Mouse (Mus musculus): ENCODE measurements around the gene Rrp1b. TPM values are rescaled to one million over a fixed set of nuclear protein-coding genes. Genes with fewer than 3 reads are reported as not detected.
"Not testable (repeated sequence)": the region's sequence is repeated elsewhere in the genome, so short reads cannot be mapped to it uniquely, and the experiment has no call there.

Gene Rrp1b
- total RNA-seq, 1 experiment = 155 TPM

GRCm38 (mm10) chr17:32075164-32075563 is 39.3 kb downstream of the Rrp1b start:
- peak; percentile 22; the same call in 1 of the 2 replicates for TF ChIP-seq ZNF384 (IDR thresholded peaks at IDR 0.05; ENCODE audit: low read depth, low read length)
- TF ChIP-seq ZC3H11A (IDR thresholded peaks at IDR 0.05; ENCODE audit: borderline replicate concordance, low read depth, low read length) = peak; percentile 26; the same call in 1 of the 2 replicates
- TF ChIP-seq HCFC1 (IDR thresholded peaks at IDR 0.05; ENCODE audit: borderline replicate concordance, insufficient read depth, low read length) = no peak
- 0 out of 2 replicates have a peak, but pooled peaks have one; percentile 30 for TF ChIP-seq CHD2 (IDR thresholded peaks at IDR 0.05; ENCODE audit: low read depth, low read length)
- Histone ChIP-seq H3K36me3 (ENCODE audit: control insufficient read depth, insufficient read depth, low read length, poor library complexity, severe bottlenecking) (no peaks in the 10 kb centered on the region), H3K9me3 (ENCODE audit: control insufficient read depth, insufficient read depth, low read depth, low read length) (no peaks in the 10 kb centered on the region), H3K27ac (ENCODE audit: insufficient read depth, low read depth, low read length, poor library complexity, severe bottlenecking) (no peak overlapping the region), H3K4me1 (ENCODE audit: control insufficient read depth in 2 of 2, insufficient read depth in 2 of 2, low read length in 2 of 2, poor library complexity in 1 of 2) (peaks cover 0 to 9% of the 10 kb centered on the region in 2 experiments; a peak in 1 of 4 replicates), H3K4me3 (ENCODE audit: insufficient read depth in 1 of 2, low read depth in 1 of 2, low read length in 2 of 2, poor library complexity in 1 of 2, severe bottlenecking in 1 of 2) (no peak overlapping the region), H3K9ac (ENCODE audit: insufficient read depth, low read depth, low read length, poor library complexity, severe bottlenecking) (no peak overlapping the region)
- in situ Hi-C loops (cut with MboI; ENCODE audit: low sequenced_read_pairs in 2 of 2, unreplicated experiment in 2 of 2) = no loop called here
- DNase-seq (ENCODE audit: low read depth, low spot score) = peak; percentile 56

- H3K36me3 ChIP-seq (ENCODE audit: control insufficient read depth, insufficient read depth, low read length, poor library complexity, severe bottlenecking) = no peaks in the 10 kb centered on the region
- no peak for DNase-seq (ENCODE audit: low read depth, low spot score)
- no peak for TF ChIP-seq HCFC1 (IDR thresholded peaks at IDR 0.05; ENCODE audit: borderline replicate concordance, insufficient read depth, low read length)
- TF ChIP-seq ZNF384 (IDR thresholded peaks at IDR 0.05; ENCODE audit: low read depth, low read length) = no peak
- TF ChIP-seq ZC3H11A (IDR thresholded peaks at IDR 0.05; ENCODE audit: borderline replicate concordance, low read depth, low read length) = no peak
- TF ChIP-seq CHD2 (IDR thresholded peaks at IDR 0.05; ENCODE audit: low read depth, low read length) = no peak
- TF ChIP-seq MAFK (IDR thresholded peaks at IDR 0.05; ENCODE audit: insufficient read depth, low read depth, low read length) = no peak
- no peak overlapping the region for H3K4me3 ChIP-seq (ENCODE audit: insufficient read depth in 1 of 2, low read depth in 1 of 2, low read length in 2 of 2, poor library complexity in 1 of 2, severe bottlenecking in 1 of 2)
- in situ Hi-C loops (cut with MboI; ENCODE audit: low sequenced_read_pairs in 2 of 2, unreplicated experiment in 2 of 2) = no loop called here
- H3K9me3 ChIP-seq (ENCODE audit: control insufficient read depth, insufficient read depth, low read depth, low read length) = no peaks in the 10 kb centered on the region
- H3K9ac ChIP-seq (ENCODE audit: insufficient read depth, low read depth, low read length, poor library complexity, severe bottlenecking) = no peak overlapping the region
- H3K27ac ChIP-seq (ENCODE audit: insufficient read depth, low read depth, low read length, poor library complexity, severe bottlenecking) = no peak overlapping the region
- H3K4me1 ChIP-seq (ENCODE audit: control insufficient read depth in 2 of 2, insufficient read depth in 2 of 2, low read length in 2 of 2, poor library complexity in 1 of 2) = peaks cover 0 to 9% of the 10 kb centered on the region in 2 experiments; a peak in 1 of 4 replicates
Observed at GRCm38 (mm10) chr17:32083351-32083750, 47.5 kb downstream of the Rrp1b start.

GRCm38 (mm10) chr17:32087069-32087468 is 51.2 kb downstream of the Rrp1b start:
- DNase-seq (ENCODE audit: low read depth, low spot score) = no peak
- no peaks in the 10 kb centered on the region for H3K36me3 ChIP-seq (ENCODE audit: control insufficient read depth, insufficient read depth, low read length, poor library complexity, severe bottlenecking)
- no peak for TF ChIP-seq MAFK (IDR thresholded peaks at IDR 0.05; ENCODE audit: insufficient read depth, low read depth, low read length)
- TF ChIP-seq CHD2 (IDR thresholded peaks at IDR 0.05; ENCODE audit: low read depth, low read length) = no peak
- TF ChIP-seq ZNF384 (IDR thresholded peaks at IDR 0.05; ENCODE audit: low read depth, low read length) = no peak
- no peak for TF ChIP-seq HCFC1 (IDR thresholded peaks at IDR 0.05; ENCODE audit: borderline replicate concordance, insufficient read depth, low read length)
- TF ChIP-seq ZC3H11A (IDR thresholded peaks at IDR 0.05; ENCODE audit: borderline replicate concordance, low read depth, low read length) = no peak
- H3K9ac ChIP-seq (ENCODE audit: insufficient read depth, low read depth, low read length, poor library complexity, severe bottlenecking) = no peak overlapping the region
- peaks cover 0 to 15% of the 10 kb centered on the region in 2 experiments; a peak in 1 of 4 replicates for H3K4me1 ChIP-seq (ENCODE audit: control insufficient read depth in 2 of 2, insufficient read depth in 2 of 2, low read length in 2 of 2, poor library complexity in 1 of 2)
- no peak overlapping the region for H3K27ac ChIP-seq (ENCODE audit: insufficient read depth, low read depth, low read length, poor library complexity, severe bottlenecking)
- in situ Hi-C loops (cut with MboI; ENCODE audit: low sequenced_read_pairs in 2 of 2, unreplicated experiment in 2 of 2) = no loop called here
- no peaks in the 10 kb centered on the region for H3K9me3 ChIP-seq (ENCODE audit: control insufficient read depth, insufficient read depth, low read depth, low read length)
- H3K4me3 ChIP-seq (ENCODE audit: insufficient read depth in 1 of 2, low read depth in 1 of 2, low read length in 2 of 2, poor library complexity in 1 of 2, severe bottlenecking in 1 of 2) = no peak overlapping the region

GRCm38 (mm10) chr17:32091032-32091363 is 55.1 kb downstream of the Rrp1b start:
- in situ Hi-C loops (cut with MboI; ENCODE audit: low sequenced_read_pairs in 2 of 2, unreplicated experiment in 2 of 2) = no loop called here
- H3K9ac ChIP-seq (ENCODE audit: insufficient read depth, low read depth, low read length, poor library complexity, severe bottlenecking) = no peak overlapping the region
- H3K27ac ChIP-seq (ENCODE audit: insufficient read depth, low read depth, low read length, poor library complexity, severe bottlenecking) = no peak overlapping the region
- no peak overlapping the region for H3K4me3 ChIP-seq (ENCODE audit: insufficient read depth in 1 of 2, low read depth in 1 of 2, low read length in 2 of 2, poor library complexity in 1 of 2, severe bottlenecking in 1 of 2)
- peaks cover 0 to 15% of the 10 kb centered on the region in 2 experiments; a peak in 1 of 4 replicates for H3K4me1 ChIP-seq (ENCODE audit: control insufficient read depth in 2 of 2, insufficient read depth in 2 of 2, low read length in 2 of 2, poor library complexity in 1 of 2)
- 0 out of 2 replicates have a peak, but pooled peaks cover 3% of the 10 kb centered on the region for H3K9me3 ChIP-seq (ENCODE audit: control insufficient read depth, insufficient read depth, low read depth, low read length)
- DNase-seq (ENCODE audit: low read depth, low spot score) = no peak
- no peak for TF ChIP-seq ZNF384 (IDR thresholded peaks at IDR 0.05; ENCODE audit: low read depth, low read length)
- no peak for TF ChIP-seq MAFK (IDR thresholded peaks at IDR 0.05; ENCODE audit: insufficient read depth, low read depth, low read length)
- no peak for TF ChIP-seq HCFC1 (IDR thresholded peaks at IDR 0.05; ENCODE audit: borderline replicate concordance, insufficient read depth, low read length)
- TF ChIP-seq ZC3H11A (IDR thresholded peaks at IDR 0.05; ENCODE audit: borderline replicate concordance, low read depth, low read length) = no peak
- TF ChIP-seq CHD2 (IDR thresholded peaks at IDR 0.05; ENCODE audit: low read depth, low read length) = no peak
- H3K36me3 ChIP-seq (ENCODE audit: control insufficient read depth, insufficient read depth, low read length, poor library complexity, severe bottlenecking) = no peaks in the 10 kb centered on the region

GRCm38 (mm10) chr17:32091364-32092240 is 55.7 kb downstream of the Rrp1b start:
- H3K27ac ChIP-seq (ENCODE audit: insufficient read depth, low read depth, low read length, poor library complexity, severe bottlenecking); in situ Hi-C loops (cut with MboI; ENCODE audit: low sequenced_read_pairs in 2 of 2, unreplicated experiment in 2 of 2); H3K9ac ChIP-seq (ENCODE audit: insufficient read depth, low read depth, low read length, poor library complexity, severe bottlenecking); H3K36me3 ChIP-seq (ENCODE audit: control insufficient read depth, insufficient read depth, low read length, poor library complexity, severe bottlenecking); H3K9me3 ChIP-seq (ENCODE audit: control insufficient read depth, insufficient read depth, low read depth, low read length); H3K4me3 ChIP-seq (ENCODE audit: insufficient read depth in 1 of 2, low read depth in 1 of 2, low read length in 2 of 2, poor library complexity in 1 of 2, severe bottlenecking in 1 of 2): not testable (repeated sequence)
- DNase-seq (ENCODE audit: low read depth, low spot score) = peak; percentile 64
- H3K4me1 ChIP-seq (ENCODE audit: control insufficient read depth in 2 of 2, insufficient read depth in 2 of 2, low read length in 2 of 2, poor library complexity in 1 of 2) = peaks cover 0 to 15% of the 10 kb centered on the region in 2 experiments; a peak in 1 of 4 replicates

Data from ES-E14 (cell line).